Mouse (Mus musculus): ENCODE measurements around the gene Josd2.

DNA sequence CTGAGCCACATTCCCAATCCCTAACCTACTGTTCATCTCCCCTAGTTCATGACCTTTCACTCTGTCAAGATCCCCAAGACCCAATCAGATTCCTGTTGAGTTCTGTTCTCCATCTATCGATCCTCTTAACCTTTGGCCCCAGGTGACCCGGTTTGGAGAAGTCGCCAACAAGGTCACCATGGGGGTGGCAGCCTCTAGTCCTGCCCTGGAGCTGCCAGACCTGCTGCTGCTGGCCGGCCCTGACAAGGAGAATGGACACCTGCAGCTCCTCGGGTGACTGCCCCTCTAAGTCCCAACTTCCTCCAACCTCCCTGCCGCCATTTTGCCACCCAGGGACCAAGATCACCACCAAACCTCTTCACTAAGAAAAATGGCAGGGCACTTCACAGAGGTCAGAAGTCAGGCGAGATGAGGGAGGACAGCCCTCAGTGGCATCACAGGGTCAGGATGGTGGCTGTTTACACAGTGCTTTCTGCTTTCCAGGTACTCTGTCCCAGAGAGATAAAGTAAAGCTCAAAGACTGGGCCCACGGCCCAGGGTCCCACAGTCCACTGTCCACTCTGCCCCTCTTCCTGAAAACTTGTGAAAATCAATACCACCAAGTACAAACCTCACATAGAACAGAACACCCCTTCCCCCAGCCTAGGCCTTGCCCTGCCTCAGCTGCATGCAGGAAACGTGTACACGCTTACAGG lies 29.7 kb downstream of the Josd2 start:
- no peak for TF ChIP-seq CTCF (IDR thresholded peaks at IDR 0.05; ENCODE audit: low read depth, low read length)
- TF ChIP-seq GATA1 (IDR thresholded peaks at IDR 0.05; ENCODE audit: borderline replicate concordance, low read length): no peak

Measured in G1E (cell line).